Mouse (Mus musculus) thymus, adult 2 months (tissue): ENCODE measurements around the gene Nhlrc2.
"Not testable (repeated sequence)": the region's sequence is repeated elsewhere in the genome, so short reads cannot be mapped to it uniquely, and the experiment has no call there.

ENCODE experiments used
- CTCF ChIP-seq: fragments of 200-500 bp; IDR thresholded peaks from 2 replicates; pipeline ENCODE4 v1.5.1; 2012; ENCODE audit warnings: mild to moderate bottlenecking, control low read depth, low read length, moderate library complexity, borderline replicate concordance; ENCODE audit not compliant: control insufficient read depth, poor library complexity, insufficient read depth; ENCODE audit errors: extremely low read depth
- POLR2A ChIP-seq: fragments of 200-500 bp; IDR thresholded peaks from 2 replicates; pipeline ENCODE4 v1.6.1; 2012; ENCODE audit warnings: mild to moderate bottlenecking, low read length, control low read depth, moderate library complexity; ENCODE audit not compliant: control insufficient read depth, poor library complexity, insufficient read depth; ENCODE audit errors: extremely low read depth

DNA sequence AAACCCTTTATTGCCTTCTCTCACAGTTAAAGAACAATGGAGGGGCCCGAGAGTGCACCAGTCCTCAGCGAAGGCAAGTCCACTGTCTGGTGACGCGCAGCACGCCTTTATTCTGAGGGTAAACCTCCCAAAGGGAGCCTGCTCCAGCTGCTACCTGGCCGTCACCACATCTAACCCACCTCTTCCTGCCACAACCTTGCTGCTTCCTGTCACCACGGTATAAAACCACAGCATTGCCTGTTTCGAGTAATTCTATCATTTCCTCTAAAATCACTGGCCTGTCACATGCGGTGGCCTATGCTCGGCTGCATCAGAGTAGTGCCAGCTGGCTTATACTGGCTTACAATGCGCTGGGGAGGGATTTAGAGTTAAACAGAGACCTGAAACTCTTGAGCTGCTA lies 17.5 kb upstream of the Nhlrc2 start:
- not testable (repeated sequence) for TF ChIP-seq CTCF, POLR2A
